In the genomic region with DNA sequence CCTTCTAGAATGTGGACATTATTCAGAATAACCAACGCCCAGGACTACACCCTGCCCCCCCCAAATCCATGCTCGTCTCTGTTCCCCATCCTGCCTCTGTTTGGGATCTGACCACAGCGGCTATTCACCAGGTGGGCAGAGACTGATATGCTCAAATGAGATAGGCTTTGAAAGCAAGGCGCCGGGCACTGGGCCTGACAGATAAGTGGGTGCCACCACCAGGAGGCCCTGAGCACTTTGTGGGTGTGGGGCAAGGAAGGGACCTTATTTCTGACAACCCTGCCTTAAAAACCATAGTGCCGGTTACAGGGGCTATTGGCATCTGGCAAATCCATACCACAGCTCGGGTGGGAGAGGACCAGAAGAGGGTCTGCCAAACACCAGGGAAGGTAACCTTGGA, we compare ENCODE assay signal across 19 mouse cellular contexts. TPM values are rescaled to one million over a fixed set of nuclear protein-coding genes. Genes with fewer than 3 reads are reported as not detected.
DNase-seq lines count a peak whose midpoint lies in the region; ATAC-seq and TF ChIP-seq lines count a peak whose summit lies in the region.
"Had no signal": no experiment of that assay in that cellular context is flagged by ENCODE, and none has a peak within 500 bp of the region (broad histone marks: within the 10 kb centered on the region; RNA-seq: fewer than 3 reads in every experiment).

No protein-coding gene starts in this region.

- H3K4me3 ChIP-seq in embryonic facial prominence, embryonic 14.5 days (ENCODE audit: low read depth, low read length) = no peak overlapping the region
- H3K4me3 ChIP-seq in liver, embryonic 12.5 days = peak overlapping the region; percentile 43
- H3K4me3 ChIP-seq in stomach, embryonic 15.5 days (replicated peaks) = no peak overlapping the region
- no peak overlapping the region for H3K4me3 ChIP-seq in left cerebral cortex, adult 2 months
- no peak overlapping the region for H3K4me3 ChIP-seq in forebrain, embryonic 13.5 days
- H3K4me3 ChIP-seq: embryonic facial prominence, embryonic 12.5 days; midbrain, embryonic 12.5 days had no signal

- H3K9ac ChIP-seq in embryonic facial prominence, embryonic 14.5 days (ENCODE audit: low read depth, low read length) = 0 out of 2 replicates have a peak overlapping the region, but pooled peaks have one; percentile 15
- H3K9ac ChIP-seq in liver, embryonic 12.5 days = peak overlapping the region; percentile 73
- H3K9ac ChIP-seq in stomach, embryonic 15.5 days = no peak overlapping the region
- H3K9ac ChIP-seq in forebrain, embryonic 13.5 days = no peak overlapping the region
- H3K9ac ChIP-seq: embryonic facial prominence, embryonic 12.5 days; forebrain, postnatal 0 days; midbrain, embryonic 12.5 days had no signal

- ATAC-seq in embryonic facial prominence, embryonic 14.5 days (ENCODE audit: low read depth) = no peak
- ATAC-seq in liver, embryonic 12.5 days = peak; percentile 80
- peak; percentile 48; the same call in 1 of the 2 replicates for ATAC-seq in stomach, embryonic 15.5 days (ENCODE audit: insufficient read depth, low FRiP score, low read depth)
- ATAC-seq in forebrain, embryonic 13.5 days = no peak
- ATAC-seq: forebrain, postnatal 0 days; intestine, postnatal 0 days; Patski had no signal

- peaks cover 9% of the 10 kb centered on the region; the same call in 1 of the 2 replicates for H3K36me3 ChIP-seq in embryonic facial prominence, embryonic 14.5 days (ENCODE audit: control insufficient read depth, insufficient read depth, low read length)
- H3K36me3 ChIP-seq in liver, embryonic 12.5 days = peaks cover 21% of the 10 kb centered on the region
- 0 out of 2 replicates have a peak, but pooled peaks cover 4% of the 10 kb centered on the region for H3K36me3 ChIP-seq in stomach, embryonic 15.5 days
- peaks cover 18% of the 10 kb centered on the region for H3K36me3 ChIP-seq in forebrain, embryonic 13.5 days (ENCODE audit: poor library complexity, severe bottlenecking)

- no peaks in the 10 kb centered on the region for H3K27me3 ChIP-seq in embryonic facial prominence, embryonic 14.5 days (replicated peaks; ENCODE audit: control insufficient read depth, insufficient read depth, low read length)
- no peaks in the 10 kb centered on the region for H3K27me3 ChIP-seq in liver, embryonic 12.5 days (replicated peaks)
- H3K27me3 ChIP-seq in stomach, embryonic 15.5 days (replicated peaks) = no peaks in the 10 kb centered on the region
- peaks cover 11% of the 10 kb centered on the region for H3K27me3 ChIP-seq in forebrain, embryonic 13.5 days
- H3K27me3 ChIP-seq: embryonic facial prominence, embryonic 12.5 days; Patski had no signal

- DNase-seq in thymus, postnatal 25 days = peak; percentile 39
- no peak for DNase-seq in thymus, adult 18-20 months
- no peak for DNase-seq in embryonic facial prominence, embryonic 14.5 days (ENCODE audit: low spot score)
- DNase-seq in left cerebral cortex, adult 2 months (ENCODE audit: extremely low spot score in 1 of 2, low spot score in 2 of 2) = no peak
- no peak for DNase-seq in urinary bladder, postnatal 4 days (ENCODE audit: low spot score in 2 of 2)
- DNase-seq: cerebellum, postnatal 10 days; forebrain, postnatal 0 days; lung, postnatal 10 days; thymus, postnatal 14 days had no signal

- no peak for TF ChIP-seq CTCF in left cerebral cortex, adult 2 months (IDR thresholded peaks at IDR 0.05)

- no peaks in the 10 kb centered on the region for H3K9me3 ChIP-seq in embryonic facial prominence, embryonic 14.5 days (ENCODE audit: control insufficient read depth, low read length)
- H3K9me3 ChIP-seq in liver, embryonic 12.5 days (replicated peaks) = no peaks in the 10 kb centered on the region
- no peaks in the 10 kb centered on the region for H3K9me3 ChIP-seq in stomach, embryonic 15.5 days
- H3K9me3 ChIP-seq in forebrain, embryonic 13.5 days (replicated peaks) = no peaks in the 10 kb centered on the region
- H3K9me3 ChIP-seq: embryonic facial prominence, embryonic 12.5 days; midbrain, embryonic 12.5 days had no signal

- peaks cover 29% of the 10 kb centered on the region for H3K4me1 ChIP-seq in embryonic facial prominence, embryonic 14.5 days (ENCODE audit: control insufficient read depth, insufficient read depth, low read length)
- peaks cover 88% of the 10 kb centered on the region for H3K4me1 ChIP-seq in liver, embryonic 12.5 days
- H3K4me1 ChIP-seq in stomach, embryonic 15.5 days = peaks cover 37% of the 10 kb centered on the region
- H3K4me1 ChIP-seq in forebrain, embryonic 13.5 days = peaks cover 24% of the 10 kb centered on the region

- H3K4me2 ChIP-seq in embryonic facial prominence, embryonic 14.5 days (ENCODE audit: low read depth, low read length) = no peak overlapping the region
- peak overlapping the region; percentile 83 for H3K4me2 ChIP-seq in liver, embryonic 12.5 days
- H3K4me2 ChIP-seq in stomach, embryonic 15.5 days = no peak overlapping the region
- H3K4me2 ChIP-seq in forebrain, embryonic 13.5 days = no peak overlapping the region
- H3K4me2 ChIP-seq: embryonic facial prominence, embryonic 12.5 days; midbrain, embryonic 12.5 days had no signal

- H3K27ac ChIP-seq in embryonic facial prominence, embryonic 14.5 days (replicated peaks; ENCODE audit: low read depth, low read length) = no peak overlapping the region
- H3K27ac ChIP-seq in liver, embryonic 12.5 days = peak overlapping the region; percentile 98
- H3K27ac ChIP-seq in stomach, embryonic 15.5 days = no peak overlapping the region
- no peak overlapping the region for H3K27ac ChIP-seq in left cerebral cortex, adult 2 months
- no peak overlapping the region for H3K27ac ChIP-seq in forebrain, embryonic 13.5 days
- H3K27ac ChIP-seq: midbrain, embryonic 12.5 days had no signal

- intact Hi-C loops in left cerebral cortex, adult 2 months (cut with DNase I) = no loop called here

- 87% methylated on average over 7 of the region's 7 CpGs for WGBS in embryonic facial prominence, embryonic 14.5 days
- WGBS in liver, embryonic 12.5 days (ENCODE audit: insufficient replicate concordance) = 34% methylated on average over 7 of the region's 7 CpGs
- WGBS in stomach, embryonic 15.5 days = 79% methylated on average over 7 of the region's 7 CpGs
- WGBS in forebrain, embryonic 13.5 days = 91% methylated on average over 7 of the region's 7 CpGs

RNA-seq across cellular contexts. Expression of a gene that starts 3.8 kb away (rescaled TPM):
- polyA plus RNA-seq in embryonic facial prominence, embryonic 14.5 days (2014; fragmentation: Nextera tagmentation; extraction: Ambion mirVana) = 2,628 and 2,877 TPM in 2 replicates
- 644 and 660 TPM in 2 replicates for polyA plus RNA-seq in liver, embryonic 12.5 days (2016; fragmentation: Nextera tagmentation; extraction: Ambion mirVana)
- 1,300 and 1,476 TPM in 2 replicates for polyA plus RNA-seq in stomach, embryonic 15.5 days (2015; fragmentation: Nextera tagmentation; extraction: Ambion mirVana)
- total RNA-seq in left cerebral cortex, adult 2 months (2021) = 10 to 100 TPM; 19.8 to 20.4 TPM
- polyA plus RNA-seq in forebrain, embryonic 13.5 days (2015; fragmentation: Nextera tagmentation; extraction: Ambion mirVana) = 91.7 and 110 TPM in 2 replicates

RNA-seq across cellular contexts. Expression of a gene that starts 9.0 kb away (rescaled TPM):
- 19.6 and 21.0 TPM in 2 replicates for polyA plus RNA-seq in embryonic facial prominence, embryonic 14.5 days (2014; fragmentation: Nextera tagmentation; extraction: Ambion mirVana)
- 17.1 and 17.4 TPM in 2 replicates for polyA plus RNA-seq in liver, embryonic 12.5 days (2016; fragmentation: Nextera tagmentation; extraction: Ambion mirVana)
- 11.8 and 12.8 TPM in 2 replicates for polyA plus RNA-seq in stomach, embryonic 15.5 days (2015; fragmentation: Nextera tagmentation; extraction: Ambion mirVana)
- total RNA-seq in left cerebral cortex, adult 2 months (2021) = 100 to 1,000 TPM; 165 to 171 TPM
- polyA plus RNA-seq in forebrain, embryonic 13.5 days (2015; fragmentation: Nextera tagmentation; extraction: Ambion mirVana) = 54.4 and 55.5 TPM in 2 replicates

RNA-seq across cellular contexts. Expression of a gene that starts 12.0 kb away (rescaled TPM):
- 51.1 and 54.3 TPM in 2 replicates for polyA plus RNA-seq in embryonic facial prominence, embryonic 14.5 days (2014; fragmentation: Nextera tagmentation; extraction: Ambion mirVana)
- 47.9 and 51.6 TPM in 2 replicates for polyA plus RNA-seq in liver, embryonic 12.5 days (2016; fragmentation: Nextera tagmentation; extraction: Ambion mirVana)
- polyA plus RNA-seq in stomach, embryonic 15.5 days (2015; fragmentation: Nextera tagmentation; extraction: Ambion mirVana) = 47.4 and 49.9 TPM in 2 replicates
- 10 to 100 TPM; 36.2 to 38.8 TPM for total RNA-seq in left cerebral cortex, adult 2 months (2021)
- 50.3 and 59.3 TPM in 2 replicates for polyA plus RNA-seq in forebrain, embryonic 13.5 days (2015; fragmentation: Nextera tagmentation; extraction: Ambion mirVana)

RNA-seq across cellular contexts. Expression of a gene that starts 23.1 kb away (rescaled TPM):
- polyA plus RNA-seq in embryonic facial prominence, embryonic 14.5 days (2014; fragmentation: Nextera tagmentation; extraction: Ambion mirVana) = 40.8 and 44.1 TPM in 2 replicates
- 34.3 and 39.3 TPM in 2 replicates for polyA plus RNA-seq in liver, embryonic 12.5 days (2016; fragmentation: Nextera tagmentation; extraction: Ambion mirVana)
- 34.8 and 36.9 TPM in 2 replicates for polyA plus RNA-seq in stomach, embryonic 15.5 days (2015; fragmentation: Nextera tagmentation; extraction: Ambion mirVana)
- total RNA-seq in left cerebral cortex, adult 2 months (2021) = 10 to 100 TPM; 35.0 to 37.7 TPM
- polyA plus RNA-seq in forebrain, embryonic 13.5 days (2015; fragmentation: Nextera tagmentation; extraction: Ambion mirVana) = 3.7 and 5.4 TPM in 2 replicates

RNA-seq across cellular contexts. Expression of a gene that starts 23.2 kb away (rescaled TPM):
- polyA plus RNA-seq in embryonic facial prominence, embryonic 14.5 days (2014; fragmentation: Nextera tagmentation; extraction: Ambion mirVana) = 0.58 and 0.98 TPM in 2 replicates
- 0.17 and 0.43 TPM in 2 replicates for polyA plus RNA-seq in liver, embryonic 12.5 days (2016; fragmentation: Nextera tagmentation; extraction: Ambion mirVana)
- 0.42 and 0.52 TPM in 2 replicates for polyA plus RNA-seq in stomach, embryonic 15.5 days (2015; fragmentation: Nextera tagmentation; extraction: Ambion mirVana)
- total RNA-seq in left cerebral cortex, adult 2 months (2021) = not detected
- polyA plus RNA-seq in forebrain, embryonic 13.5 days (2015; fragmentation: Nextera tagmentation; extraction: Ambion mirVana) = 0.15 and 0.16 TPM in 2 replicates
- total RNA-seq: adrenal gland, adult 18-20 months; forebrain, postnatal 0 days; gastrocnemius, adult 8-10 months; hematopoietic stem cell, adult 5-6 weeks had no signal
- polyA plus RNA-seq: forebrain, postnatal 0 days had no signal

Comparison
In these comparisons a context has a peak if more than half of its experiments do, and no peak if none do; other contexts are left out.
1. ATAC-seq: peak in liver, embryonic 12.5 days (single experiment) and stomach, embryonic 15.5 days (single experiment); none in embryonic facial prominence, embryonic 14.5 days (single experiment) and forebrain, embryonic 13.5 days (single experiment).
2. H3K9ac ChIP-seq: peak in embryonic facial prominence, embryonic 14.5 days (single experiment) and liver, embryonic 12.5 days (single experiment); none in stomach, embryonic 15.5 days (single experiment) and forebrain, embryonic 13.5 days (single experiment).